Mouse (Mus musculus) adrenal gland (tissue): ENCODE results near the gene Iqck.

ENCODE experiments used
- intact Hi-C: fragments of 180-260 bp; cut with DNase I; formaldehyde crosslinking; loops from one replicate; pipeline ENCODE4 v1.15.1; 2025

The Iqck gene

DNA sequence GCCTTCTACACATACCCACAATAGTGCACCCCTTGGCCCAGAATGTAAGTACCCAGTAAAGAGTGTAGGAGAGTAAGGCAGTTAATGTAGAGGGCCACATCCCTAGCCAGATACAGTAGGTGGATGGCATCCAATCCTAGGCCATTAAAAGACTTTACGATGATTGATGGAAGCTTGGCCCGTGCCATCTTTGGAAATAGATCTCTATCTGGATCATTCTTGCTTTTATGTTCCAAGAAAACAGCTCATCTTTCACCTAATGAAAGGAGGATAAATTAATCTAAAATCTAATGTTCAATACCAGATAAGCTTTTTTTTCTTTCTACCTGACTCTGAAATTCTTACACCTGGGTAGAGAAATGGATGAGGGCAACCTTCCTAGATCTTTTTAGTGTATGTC, 55.6 kb downstream of the Iqck start:
- intact Hi-C loops, result no loop called here

DNA sequence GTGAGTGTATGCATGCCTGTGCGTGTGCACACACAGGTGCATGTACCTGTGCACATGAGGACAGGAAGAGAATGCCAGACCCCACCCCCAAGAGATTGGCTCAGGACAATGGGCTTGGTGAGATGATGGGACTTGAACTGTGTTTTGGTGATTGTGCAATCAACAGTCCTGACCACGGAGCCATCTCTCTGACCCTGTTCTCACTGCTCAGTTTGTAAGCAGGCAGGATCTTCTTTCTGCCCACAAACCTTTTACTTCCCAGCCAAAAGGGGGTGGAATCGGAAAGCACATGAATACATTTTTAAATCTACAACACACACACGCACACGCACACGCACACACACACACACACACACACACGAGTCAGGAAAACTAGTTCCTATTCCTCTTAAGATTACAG, 56.0 kb downstream of the Iqck start:
- intact Hi-C loops, result no loop called here

DNA sequence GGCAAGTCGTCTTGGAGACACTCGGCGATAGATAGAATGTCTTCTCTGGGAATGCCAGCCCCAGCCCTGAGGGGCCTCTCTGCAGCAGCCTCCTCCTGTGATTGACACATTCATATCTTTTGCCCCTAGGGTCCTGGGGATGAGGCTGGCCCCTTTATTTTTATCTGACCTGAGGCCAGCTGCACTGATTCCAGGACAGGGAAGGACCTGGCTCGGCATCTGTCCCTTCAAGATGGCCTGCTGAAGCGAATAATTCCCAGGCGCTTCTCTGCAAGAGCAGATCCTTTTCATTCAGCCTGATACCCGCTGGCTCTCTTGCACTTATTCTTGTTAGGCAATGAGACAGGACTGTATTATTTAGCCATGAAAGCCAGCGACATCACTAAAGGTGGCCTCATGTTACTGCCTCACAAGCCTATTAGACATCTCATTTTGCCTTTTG, 56.5 kb downstream of the Iqck start:
- intact Hi-C loops, result no loop called here

DNA sequence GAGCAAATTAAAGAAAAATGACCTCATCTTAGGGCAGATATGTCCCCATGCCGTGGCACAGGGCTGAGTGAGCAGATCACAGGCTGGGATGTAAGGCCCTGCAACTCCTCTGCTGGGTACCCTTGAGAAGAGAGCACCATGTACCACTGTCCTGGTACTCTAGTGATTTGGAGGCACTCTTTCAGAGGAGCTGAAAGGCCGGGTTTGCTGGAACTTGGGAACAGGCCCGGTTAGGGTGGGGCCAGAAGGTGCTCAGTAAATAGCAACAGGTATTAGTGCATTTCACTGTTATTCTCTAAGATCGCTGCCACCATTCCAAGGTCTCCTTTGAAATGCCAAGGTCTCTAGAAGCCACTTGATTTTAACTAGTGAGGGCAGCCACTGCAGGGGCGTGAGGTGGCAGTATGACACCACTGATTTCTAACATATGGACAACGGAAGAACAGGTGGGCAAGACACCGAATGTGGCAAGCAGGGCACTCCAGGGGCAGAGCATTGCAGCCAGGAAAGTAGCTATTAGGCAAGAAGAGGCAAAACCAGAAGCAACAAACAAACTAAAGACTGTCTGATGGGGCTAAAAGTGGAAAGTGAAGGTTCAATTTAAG, 59.1 kb downstream of the Iqck start:
- intact Hi-C loops, result no loop called here

DNA sequence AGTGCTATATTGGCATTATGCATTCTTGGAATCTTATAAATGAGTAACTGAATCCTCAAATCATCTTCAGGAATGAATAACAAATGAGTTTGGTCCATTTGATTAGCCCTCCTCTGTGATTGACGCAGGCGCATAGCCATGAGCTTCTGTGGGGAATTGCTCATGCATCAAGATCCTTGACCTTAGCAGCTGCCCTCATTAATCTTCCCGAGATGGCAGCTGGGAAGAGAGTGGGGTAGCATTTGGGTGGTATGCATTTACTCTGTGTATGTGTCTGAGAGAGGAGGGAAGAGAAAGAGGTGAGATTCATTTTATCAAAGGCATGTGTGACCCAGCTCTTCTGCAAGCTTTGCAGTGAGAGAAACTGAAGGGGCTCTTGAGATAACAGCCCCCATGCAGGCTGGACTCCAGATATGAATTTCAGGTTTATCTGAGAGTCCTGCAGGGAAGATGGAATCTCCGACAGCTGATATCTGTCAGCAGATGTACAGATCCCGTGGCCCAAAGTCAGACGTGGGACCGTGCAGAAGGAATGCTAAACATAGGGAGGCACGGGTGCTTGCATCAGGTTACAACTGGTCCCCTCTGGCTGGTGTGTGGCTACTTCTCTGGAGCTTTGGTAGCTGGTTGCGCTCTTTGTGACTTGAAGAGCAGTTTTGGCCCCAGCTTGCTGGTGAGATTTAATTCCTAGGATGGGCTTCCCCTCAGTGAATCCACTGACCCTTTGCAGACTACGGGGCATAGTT, 63.9 kb downstream of the Iqck start:
- intact Hi-C loops, result no loop called here

DNA sequence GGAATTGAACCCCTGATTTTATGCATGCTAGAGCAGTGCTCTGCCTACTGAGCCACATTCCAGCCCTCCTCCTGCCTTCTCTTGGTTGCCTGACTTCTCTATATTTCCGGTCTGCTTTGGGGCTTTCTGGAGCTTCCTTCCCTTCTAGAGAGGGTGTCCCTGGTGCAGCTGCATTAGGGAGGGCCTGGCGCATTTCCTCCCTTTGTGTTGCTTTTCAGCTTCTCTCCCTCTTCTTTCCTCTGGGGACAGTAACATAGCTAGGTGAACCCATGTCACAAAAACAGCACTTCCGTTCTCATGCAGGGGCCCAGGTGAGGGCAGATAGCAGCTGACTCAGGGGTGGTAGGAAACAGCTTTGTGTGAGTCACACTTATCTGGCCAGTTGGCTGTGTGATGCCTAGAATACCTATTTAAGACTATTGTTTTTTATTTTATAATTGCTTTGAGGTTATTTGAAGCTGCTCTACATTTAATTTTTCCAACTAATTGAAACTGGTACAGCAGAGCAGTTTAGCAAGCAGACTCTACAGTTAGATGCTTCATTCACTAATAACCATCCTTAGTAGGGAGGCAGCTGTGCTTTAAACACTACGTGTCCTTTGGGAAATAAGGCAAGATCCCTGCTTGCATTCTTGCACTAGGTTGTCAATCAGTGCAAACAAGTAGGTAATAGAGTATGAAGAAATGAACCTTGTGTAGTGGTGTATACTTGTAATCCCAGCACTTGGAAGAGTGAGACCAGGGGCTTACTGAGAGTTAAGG, 67.1 kb downstream of the Iqck start:
- intact Hi-C loops, result no loop called here

DNA sequence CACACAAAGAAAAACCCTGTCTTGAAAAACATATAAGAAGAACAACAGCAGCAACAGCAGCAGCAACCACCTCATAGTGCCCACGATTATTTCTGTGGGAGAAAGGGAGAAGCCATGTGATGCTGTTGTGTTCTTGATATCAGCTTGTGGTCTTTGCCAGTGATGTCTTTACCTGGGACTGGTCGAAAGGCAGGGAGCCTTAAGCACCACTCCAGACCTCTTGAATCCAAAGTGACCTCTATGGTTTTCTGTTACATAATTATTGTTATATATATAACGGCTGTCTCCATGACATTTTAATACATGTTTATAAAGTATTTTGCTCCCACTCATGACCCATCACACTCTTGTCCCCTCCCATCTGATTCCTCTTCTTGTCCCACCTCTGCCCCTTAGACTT, 70.0 kb downstream of the Iqck start:
- intact Hi-C loops, result loop anchor here (5.0 kb wide), 1 partner anchor 67 kb away; no protein-coding TSS in a partner anchor

DNA sequence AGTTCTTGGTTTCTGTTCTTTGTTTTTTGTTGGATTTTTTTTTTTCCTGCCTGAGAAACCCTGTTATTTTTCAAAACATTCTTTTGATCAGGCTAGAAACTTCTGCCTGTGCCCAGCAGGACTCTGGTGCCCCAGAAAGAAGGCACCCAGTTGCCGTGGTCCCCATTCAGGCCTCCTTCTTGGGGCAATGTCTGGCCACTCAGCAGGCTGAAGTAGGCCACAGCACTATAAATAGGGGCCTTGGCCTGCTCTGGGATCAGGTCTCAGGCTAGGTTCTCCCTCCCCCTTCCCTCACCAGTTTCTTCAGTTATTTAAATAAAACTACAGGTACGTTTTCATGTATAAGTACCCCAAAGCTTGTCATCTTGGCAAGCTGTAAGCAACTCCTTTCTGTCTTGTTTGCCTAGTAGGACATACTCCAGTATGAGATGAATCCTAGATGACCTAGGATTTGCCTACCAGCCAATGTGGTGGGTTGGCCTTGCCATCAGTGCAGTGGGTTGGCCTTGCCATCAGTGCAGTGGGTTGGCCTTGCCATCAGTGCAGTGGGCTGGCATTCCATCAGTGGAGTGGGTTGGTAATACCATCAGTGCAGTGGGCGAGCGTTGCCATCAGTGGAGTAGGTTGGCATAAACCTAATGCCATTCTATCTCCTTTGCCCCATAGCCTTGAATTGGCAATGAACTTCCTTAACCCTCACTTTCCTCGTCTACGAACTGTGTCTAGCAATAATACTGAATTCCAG, 71.1 kb downstream of the Iqck start:
- intact Hi-C loops, result loop anchor here (5.0 kb wide), 1 partner anchor 66 kb away; no protein-coding TSS in a partner anchor

DNA sequence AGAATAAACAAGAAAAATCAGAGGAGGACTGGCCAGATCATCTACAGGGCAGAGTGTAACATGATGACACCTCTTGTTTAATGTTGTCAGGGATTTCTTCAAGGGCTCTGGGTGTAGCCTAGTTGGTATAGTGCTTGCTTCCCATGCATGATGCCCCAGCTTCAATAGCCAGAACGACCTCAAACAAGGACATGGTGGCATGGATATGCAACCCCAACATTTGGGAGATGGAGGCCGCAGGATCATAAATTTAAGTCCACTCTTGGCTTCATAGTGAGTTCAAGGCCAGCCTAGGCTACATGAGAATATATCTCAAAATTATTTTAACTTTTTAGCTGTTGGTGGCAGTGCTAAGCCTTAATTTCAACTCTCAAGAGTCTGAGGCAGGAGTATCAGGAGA, 71.7 kb downstream of the Iqck start:
- intact Hi-C loops, result loop anchor here (5.0 kb wide), 1 partner anchor 65 kb away; no protein-coding TSS in a partner anchor

DNA sequence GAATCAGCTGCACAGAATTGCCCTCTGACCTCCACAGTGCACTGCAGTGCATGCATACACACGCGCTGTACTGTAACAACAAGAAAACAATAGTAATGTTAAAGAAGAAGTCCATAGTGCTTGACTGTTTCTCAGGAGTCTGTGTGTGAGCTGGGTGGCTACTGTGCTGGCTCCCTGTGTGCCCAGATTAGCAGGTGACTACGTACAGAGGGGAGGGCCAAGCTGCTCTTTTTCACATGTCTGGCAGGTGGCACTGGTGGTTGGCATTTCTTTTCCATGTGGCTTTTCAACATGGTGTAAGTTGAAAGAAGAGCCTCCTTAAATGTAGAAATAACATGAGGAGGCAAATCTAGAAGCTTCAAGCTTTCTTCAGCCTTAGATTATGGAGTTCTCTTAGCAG, 72.8 kb downstream of the Iqck start:
- intact Hi-C loops, result loop anchor here (5.0 kb wide), 1 partner anchor 64 kb away; no protein-coding TSS in a partner anchor

DNA sequence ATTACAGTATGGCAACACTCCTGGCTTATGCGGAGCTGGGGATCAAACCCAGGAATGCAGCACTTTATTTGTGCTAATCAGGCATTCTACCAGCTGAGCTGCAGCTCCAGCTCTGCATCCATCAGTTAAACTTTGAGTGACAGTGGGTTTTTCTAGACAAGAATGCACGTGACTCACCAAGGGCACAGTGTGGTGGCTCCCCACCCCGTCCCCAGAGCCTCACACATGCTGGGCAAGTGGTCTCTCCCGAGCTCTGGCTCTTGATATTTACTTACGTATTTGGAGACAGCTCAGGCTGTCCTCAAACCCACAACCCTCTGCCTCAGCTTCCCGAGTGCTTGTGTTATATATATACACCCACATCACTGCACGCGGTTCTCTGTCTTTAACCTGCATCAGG, 73.4 kb downstream of the Iqck start:
- intact Hi-C loops, result loop anchor here (5.0 kb wide), 1 partner anchor 63 kb away; no protein-coding TSS in a partner anchor

DNA sequence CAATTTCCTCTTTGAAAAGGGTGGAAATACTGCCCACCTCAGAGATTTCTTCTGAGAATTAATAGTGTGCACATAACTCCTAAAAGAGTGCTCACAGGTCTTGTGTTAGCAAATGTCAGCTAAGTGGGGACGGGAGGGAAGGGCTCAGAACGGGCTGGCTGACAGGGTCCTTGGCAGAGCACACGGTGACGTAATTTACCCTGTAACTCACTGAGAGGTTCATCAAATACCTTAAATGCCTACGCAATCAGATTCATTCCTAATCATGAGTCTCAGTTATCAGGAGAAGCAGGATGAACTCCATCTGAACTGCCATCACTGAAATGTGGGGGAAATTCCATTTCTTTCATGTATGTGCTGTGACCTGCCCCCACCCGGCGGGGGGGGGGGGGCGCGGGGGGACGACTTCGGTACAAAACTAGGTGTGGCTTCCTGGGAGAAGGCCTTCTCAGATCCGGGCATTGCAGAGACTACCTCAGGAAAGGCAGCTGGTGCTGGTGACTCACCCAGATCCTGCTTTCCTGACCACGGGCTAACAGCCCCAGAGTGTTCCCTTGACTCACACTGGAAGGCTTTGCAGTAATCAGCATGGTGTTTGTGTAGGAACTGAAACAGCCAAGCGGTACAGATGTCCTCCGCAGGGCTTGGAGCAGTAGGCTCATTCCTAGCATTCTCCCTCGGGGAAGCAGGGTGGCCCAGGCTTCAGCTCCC, 74.2 kb downstream of the Iqck start:
- intact Hi-C loops, result loop anchor here (5.0 kb wide), 1 partner anchor 63 kb away; no protein-coding TSS in a partner anchor

DNA sequence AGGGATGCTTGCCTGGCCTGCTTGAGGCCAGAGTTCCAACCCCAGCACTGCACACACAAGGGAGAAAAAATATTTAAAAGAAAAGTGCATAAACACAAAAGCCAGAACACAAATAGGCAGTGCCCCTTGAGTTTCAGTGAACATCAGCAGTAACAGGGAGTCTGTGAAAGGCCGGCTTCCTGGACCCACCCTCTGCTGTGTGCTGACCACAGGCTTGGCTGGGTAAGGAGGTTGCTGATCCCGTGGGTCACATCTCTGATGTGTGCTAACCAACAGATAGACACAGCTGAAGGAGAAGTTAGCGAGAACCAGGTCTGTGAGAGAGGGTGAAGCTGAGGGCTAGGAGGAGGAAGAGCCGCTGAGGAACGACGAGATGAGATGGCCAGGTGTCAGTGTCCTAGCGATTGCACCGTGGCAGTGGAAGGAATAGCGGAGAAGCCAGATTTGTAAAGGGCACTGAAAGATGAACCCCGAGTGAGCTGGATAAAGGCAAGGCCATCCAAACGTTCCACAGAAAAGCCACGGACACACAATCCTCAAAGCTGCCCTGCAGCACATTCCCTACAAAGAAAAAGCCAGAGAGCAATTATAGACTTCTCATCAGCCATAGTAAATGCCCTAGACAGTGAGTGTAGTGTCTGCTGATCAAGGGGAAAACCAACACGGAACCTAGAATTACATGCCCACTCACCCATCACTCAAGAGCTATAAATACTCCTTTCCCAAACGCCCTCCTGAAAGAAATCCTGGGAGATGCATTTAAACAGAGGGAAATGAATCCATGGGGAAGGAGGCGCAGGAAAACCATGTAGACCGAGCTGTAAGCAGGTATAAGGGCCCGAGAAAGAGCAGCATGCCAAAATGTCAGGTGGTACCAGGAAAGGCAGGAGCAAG, 76.2 kb downstream of the Iqck start:
- intact Hi-C loops, result no loop called here

DNA sequence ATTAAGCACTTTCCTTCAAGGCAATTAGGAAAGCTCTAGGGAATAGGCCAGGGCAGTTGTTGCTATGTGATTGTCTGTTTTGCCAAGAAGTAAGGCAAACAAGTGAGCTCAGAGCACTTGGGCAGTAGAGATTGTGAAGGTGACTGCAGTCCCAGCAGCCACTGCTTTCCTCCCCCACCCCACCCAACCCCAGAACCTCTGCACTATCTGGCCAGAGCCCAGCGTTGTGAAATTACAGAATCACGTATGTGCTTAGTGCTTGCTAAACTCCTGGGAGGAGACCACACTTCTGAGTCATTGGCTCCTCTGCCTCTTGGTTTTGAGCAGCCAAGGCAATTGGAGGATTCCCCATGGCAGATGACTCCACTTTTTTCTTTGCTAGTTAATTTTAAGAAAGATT, 79.8 kb downstream of the Iqck start:
- intact Hi-C loops, result no loop called here

DNA sequence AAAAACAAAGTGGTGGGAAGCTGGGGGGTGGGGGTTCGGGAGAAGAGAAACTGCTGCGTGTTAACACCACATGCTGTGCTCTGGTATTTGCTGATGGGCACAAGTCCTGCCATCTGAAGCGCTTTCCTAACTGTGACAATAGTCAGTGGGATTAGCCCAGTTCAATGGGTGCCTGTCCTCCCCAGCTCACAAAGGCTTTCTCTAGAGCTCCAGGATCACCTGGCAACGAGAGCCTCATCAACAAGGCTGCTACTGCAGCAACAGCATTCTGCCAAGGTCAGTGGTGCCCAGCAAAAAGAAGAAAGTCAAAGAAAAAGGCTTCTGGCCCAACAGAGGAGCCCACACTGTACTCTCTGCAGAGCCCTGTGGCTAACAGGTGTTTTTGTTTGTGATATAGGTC, 81.3 kb downstream of the Iqck start:
- intact Hi-C loops, result no loop called here

DNA sequence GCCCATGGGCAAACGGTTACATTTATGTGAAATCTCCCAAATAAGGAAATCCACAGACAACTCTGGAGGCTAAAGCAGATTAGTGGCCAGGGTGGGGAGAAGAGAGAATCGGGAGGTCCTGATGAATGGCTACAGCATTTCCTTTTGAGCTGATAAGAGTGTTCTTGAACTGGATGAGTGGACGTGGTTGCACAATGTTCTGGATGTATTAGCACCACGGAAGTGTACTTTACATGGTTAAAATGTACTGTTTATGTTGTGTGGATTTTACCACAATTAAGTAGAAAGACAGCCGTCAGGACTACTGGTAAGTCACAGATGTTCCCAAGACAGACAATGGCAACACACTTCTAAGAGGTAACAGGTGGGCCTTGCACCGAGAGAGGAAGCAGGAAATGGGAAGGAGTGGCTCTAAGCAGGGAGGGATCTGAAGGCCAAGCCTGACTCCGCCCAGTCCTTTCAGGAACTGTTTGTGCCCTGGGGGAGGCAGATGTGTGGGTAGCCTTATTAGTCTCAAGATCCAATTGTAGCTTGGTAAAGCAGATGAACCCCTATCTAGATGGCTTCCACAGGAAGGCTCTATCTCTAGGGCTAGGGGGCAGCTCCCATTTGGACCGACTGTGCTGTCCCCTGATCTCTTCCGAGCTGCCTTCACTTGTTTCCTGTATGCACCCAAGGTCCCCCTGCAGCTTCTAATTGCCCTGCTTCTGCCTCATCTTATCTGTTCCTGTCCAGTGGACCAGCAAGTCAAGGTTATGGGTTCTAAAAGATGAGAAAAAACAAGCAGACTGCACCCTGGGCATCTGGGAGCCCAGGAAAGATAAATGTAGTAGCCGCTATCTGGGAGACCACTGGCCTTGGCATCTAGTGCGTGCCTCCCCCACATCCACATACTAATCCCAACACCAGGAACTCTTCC, 82.2 kb downstream of the Iqck start:
- intact Hi-C loops, result no loop called here

DNA sequence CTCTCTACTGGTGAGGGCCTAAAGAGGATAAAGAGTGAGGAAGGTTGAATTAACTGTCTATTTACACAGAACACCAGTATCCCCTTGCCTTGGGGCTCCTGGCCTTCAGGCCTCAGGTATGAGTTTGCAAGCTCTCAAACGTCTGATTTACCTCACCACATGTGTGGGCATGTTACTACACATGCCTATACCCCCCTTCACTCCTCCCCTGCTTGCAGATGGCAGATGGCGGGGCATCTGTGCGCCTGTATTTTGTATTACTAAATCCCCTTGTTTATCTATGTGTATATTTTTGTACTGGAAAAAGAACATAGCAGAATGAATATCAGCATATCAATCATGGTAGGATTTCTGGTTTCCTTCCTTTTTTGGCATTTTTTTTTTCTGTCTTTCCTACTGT, 86.7 kb downstream of the Iqck start:
- intact Hi-C loops, result no loop called here

DNA sequence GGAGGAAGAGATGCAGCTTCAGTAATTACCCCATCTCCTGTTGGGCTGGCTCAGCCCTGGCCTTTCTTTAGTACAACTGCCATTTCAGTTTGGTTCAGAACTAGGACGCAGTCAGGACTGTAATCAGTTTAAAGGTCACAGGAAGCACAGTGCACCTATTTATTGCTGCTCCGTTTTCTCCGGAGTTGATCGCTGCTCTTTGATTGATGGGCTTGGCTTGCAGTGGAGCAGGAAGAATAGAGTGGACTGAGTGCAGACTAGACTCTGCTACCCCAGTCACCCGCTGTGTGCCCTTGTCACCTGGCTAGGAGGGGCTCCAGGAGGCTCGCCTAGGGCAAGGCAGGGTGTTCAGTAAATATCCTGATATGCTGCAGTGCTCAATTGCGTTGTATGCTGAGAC, 87.6 kb downstream of the Iqck start:
- intact Hi-C loops, result no loop called here

DNA sequence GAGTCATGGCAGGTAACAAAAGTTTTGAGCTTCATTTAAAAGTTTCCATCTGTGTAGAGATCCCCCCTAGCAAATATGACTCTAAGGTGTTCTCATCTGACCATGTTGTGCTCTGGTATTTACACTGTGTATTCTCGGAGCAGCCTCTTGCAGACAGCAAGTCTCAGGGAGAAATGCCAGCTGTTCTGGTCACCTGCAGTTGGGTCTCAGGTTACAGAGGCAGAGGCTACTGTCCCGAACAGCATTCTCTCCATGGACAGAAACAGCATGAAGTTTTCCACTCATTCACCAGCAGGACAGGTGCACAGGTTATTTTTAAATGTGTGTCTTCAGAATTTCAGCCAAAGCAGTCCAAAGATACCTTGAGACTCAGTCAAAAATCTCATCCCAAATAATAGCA, 89.3 kb downstream of the Iqck start:
- intact Hi-C loops, result no loop called here
